Mouse (Mus musculus): ENCODE measurements around the gene Coro2b. TPM values are rescaled to one million over a fixed set of nuclear protein-coding genes. Genes with fewer than 3 reads are reported as not detected.

Coro2b gene
- polyA plus RNA-seq, 1 experiment from 2014 or later, result 11.0 TPM

DNA sequence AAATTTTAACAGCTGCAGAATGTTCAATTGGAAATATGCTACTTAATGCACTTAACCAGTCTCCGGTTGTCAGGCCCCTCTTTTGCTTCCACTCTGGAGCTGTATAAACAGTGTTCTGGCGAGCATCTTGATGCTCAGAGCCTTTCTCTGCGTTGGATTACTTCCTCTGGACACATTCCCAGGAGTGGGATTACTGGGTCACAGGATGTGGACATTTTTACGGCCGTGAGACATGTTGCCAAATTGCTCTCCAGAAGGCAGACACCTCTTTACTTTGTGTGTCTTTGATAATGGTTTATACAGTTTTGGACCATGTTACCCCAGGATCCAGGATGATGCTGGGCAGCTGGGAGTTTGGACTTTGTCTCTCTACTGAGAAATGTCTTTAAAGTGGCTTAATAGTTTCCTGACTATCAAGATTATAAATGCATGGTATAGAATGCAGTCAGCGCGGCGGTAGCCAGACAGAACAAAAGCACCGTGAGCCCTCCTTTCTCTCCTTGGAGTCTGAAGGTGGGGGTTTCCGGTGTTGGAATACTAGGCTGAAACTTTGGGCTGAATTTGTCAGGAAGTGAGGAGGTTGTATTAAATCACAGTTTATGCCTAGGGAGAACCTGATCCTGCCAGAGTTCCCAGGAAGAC is 23.2 kb downstream of the Coro2b start:
- H3K9ac ChIP-seq (ENCODE audit: low read depth, low read length), result no peak overlapping the region
- H3K27me3 ChIP-seq (ENCODE audit: insufficient read depth, low read length), result no peaks in the 10 kb centered on the region
- WGBS, result 9% methylated on average over 10 of the region's 10 CpGs
- H3K9me3 ChIP-seq (replicated peaks; ENCODE audit: low read length), result no peaks in the 10 kb centered on the region
- H3K27ac ChIP-seq, result peak overlapping the region; percentile 68
- H3K4me3 ChIP-seq (replicated peaks; ENCODE audit: low read depth, low read length), result no peak overlapping the region
- H3K36me3 ChIP-seq (ENCODE audit: insufficient read depth, low read length), result no peaks in the 10 kb centered on the region
- no peak for TF ChIP-seq CTCF (IDR thresholded peaks at IDR 0.05; ENCODE audit: low read depth)
- ATAC-seq (replicated peaks; ENCODE audit: low FRiP score, low read depth) (no peak; the same call in 1 of the 2 replicates), DNase-seq (ENCODE audit: low spot score) (peak; percentile 94)
- H3K4me2 ChIP-seq (ENCODE audit: low read length), result no peak overlapping the region
- peaks cover 10% of the 10 kb centered on the region; the same call in 1 of the 2 replicates for H3K4me1 ChIP-seq (replicated peaks; ENCODE audit: insufficient read depth, low read length)

DNA sequence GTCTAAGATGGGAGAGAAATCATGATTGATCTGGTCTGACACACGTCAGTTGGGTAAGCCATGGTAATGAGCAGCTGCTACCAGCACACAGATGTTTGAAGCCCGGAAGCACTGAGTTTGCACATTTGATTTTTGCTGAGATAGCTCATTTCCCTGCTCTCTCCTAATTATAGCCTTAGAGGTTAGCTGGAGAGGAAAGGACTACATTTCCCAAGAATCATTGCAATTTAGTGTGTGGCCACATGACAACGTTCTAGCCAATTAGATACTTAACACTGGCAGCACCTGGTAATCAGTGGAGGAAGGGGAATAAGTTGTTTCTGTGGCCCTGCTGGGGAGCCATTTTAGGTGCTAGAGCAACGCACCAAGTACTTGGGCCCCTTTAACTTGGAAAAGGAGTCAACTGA is 26.3 kb downstream of the Coro2b start:
- peaks cover 15% of the 10 kb centered on the region for H3K4me1 ChIP-seq (replicated peaks; ENCODE audit: insufficient read depth, low read length)
- 50% methylated on average over 4 of the region's 4 CpGs for WGBS
- no peaks in the 10 kb centered on the region for H3K9me3 ChIP-seq (replicated peaks; ENCODE audit: low read length)
- no peaks in the 10 kb centered on the region for H3K36me3 ChIP-seq (ENCODE audit: insufficient read depth, low read length)
- DNase-seq (ENCODE audit: low spot score) (peak; percentile 75), ATAC-seq (replicated peaks; ENCODE audit: low FRiP score, low read depth) (peak; percentile 69)
- H3K4me2 ChIP-seq (ENCODE audit: low read length), result no peak overlapping the region
- no peaks in the 10 kb centered on the region for H3K27me3 ChIP-seq (ENCODE audit: insufficient read depth, low read length)
- H3K9ac ChIP-seq (ENCODE audit: low read depth, low read length), result no peak overlapping the region
- no peak overlapping the region for H3K27ac ChIP-seq
- TF ChIP-seq CTCF (IDR thresholded peaks at IDR 0.05; ENCODE audit: low read depth), result no peak
- no peak overlapping the region for H3K4me3 ChIP-seq (replicated peaks; ENCODE audit: low read depth, low read length)

GRCm38 (mm10) chr9:62509617-62510016 is 27.2 kb downstream of the Coro2b start:
- DNase-seq (ENCODE audit: low spot score) (no peak), ATAC-seq (replicated peaks; ENCODE audit: low FRiP score, low read depth) (no peak)
- no peak overlapping the region for H3K9ac ChIP-seq (ENCODE audit: low read depth, low read length)
- no peaks in the 10 kb centered on the region for H3K9me3 ChIP-seq (replicated peaks; ENCODE audit: low read length)
- H3K36me3 ChIP-seq (ENCODE audit: insufficient read depth, low read length), result no peaks in the 10 kb centered on the region
- no peak overlapping the region for H3K4me2 ChIP-seq (ENCODE audit: low read length)
- H3K27me3 ChIP-seq (ENCODE audit: insufficient read depth, low read length), result no peaks in the 10 kb centered on the region
- no peak overlapping the region for H3K27ac ChIP-seq
- peaks cover 18% of the 10 kb centered on the region for H3K4me1 ChIP-seq (replicated peaks; ENCODE audit: insufficient read depth, low read length)
- no peak overlapping the region for H3K4me3 ChIP-seq (replicated peaks; ENCODE audit: low read depth, low read length)
- WGBS, result 87% methylated on average over 6 of the region's 6 CpGs
- TF ChIP-seq CTCF (IDR thresholded peaks at IDR 0.05; ENCODE audit: low read depth), result no peak

DNA sequence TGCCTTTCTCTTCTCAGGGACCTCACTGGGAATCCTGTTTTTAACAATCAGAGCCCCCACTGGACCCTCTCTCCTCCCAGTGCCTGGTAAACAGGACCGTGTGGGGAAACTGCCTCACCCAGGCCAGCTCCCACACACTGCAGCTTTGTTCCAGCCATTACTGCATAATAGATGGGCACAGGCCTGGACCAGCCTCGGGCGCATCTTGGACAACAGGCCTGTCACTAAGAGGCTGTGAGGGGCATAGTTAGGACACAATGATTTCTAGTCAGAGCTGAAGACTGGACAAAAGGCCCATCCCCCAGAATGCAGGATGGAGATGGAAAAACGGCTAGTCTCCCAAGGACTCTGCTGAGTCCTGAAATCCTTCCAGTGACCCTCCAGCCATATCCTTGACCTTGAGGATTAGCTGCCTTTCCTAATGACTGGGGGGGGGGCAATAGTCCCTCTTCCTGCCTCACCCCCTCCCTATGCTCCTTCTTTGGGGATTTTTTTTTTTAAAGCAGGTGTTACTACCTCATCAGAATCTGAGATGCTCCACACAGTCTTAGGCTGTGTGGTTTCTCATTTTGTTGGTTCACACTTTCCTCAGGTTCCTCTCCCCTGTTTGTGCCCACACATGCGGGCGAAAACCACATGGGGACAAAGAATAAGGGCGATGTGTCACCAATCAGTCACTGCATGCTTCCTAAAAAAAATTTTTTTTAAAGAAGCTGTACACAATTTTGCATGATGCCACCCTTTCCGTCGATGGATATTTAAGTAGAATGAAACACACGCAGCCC is 27.9 kb downstream of the Coro2b start:
- ATAC-seq (replicated peaks; ENCODE audit: low FRiP score, low read depth) (no peak), DNase-seq (ENCODE audit: low spot score) (no peak)
- Histone ChIP-seq H3K4me1 (replicated peaks; ENCODE audit: insufficient read depth, low read length) (peaks cover 11% of the 10 kb centered on the region), H3K4me3 (replicated peaks; ENCODE audit: low read depth, low read length) (no peak overlapping the region), H3K9me3 (replicated peaks; ENCODE audit: low read length) (no peaks in the 10 kb centered on the region), H3K27me3 (ENCODE audit: insufficient read depth, low read length) (no peaks in the 10 kb centered on the region), H3K4me2 (ENCODE audit: low read length) (no peak overlapping the region), H3K36me3 (ENCODE audit: insufficient read depth, low read length) (no peaks in the 10 kb centered on the region), H3K27ac (no peak overlapping the region), H3K9ac (ENCODE audit: low read depth, low read length) (no peak overlapping the region)
- no peak for TF ChIP-seq CTCF (IDR thresholded peaks at IDR 0.05; ENCODE audit: low read depth)
- WGBS, result 71% methylated on average over 10 of the region's 10 CpGs

DNA sequence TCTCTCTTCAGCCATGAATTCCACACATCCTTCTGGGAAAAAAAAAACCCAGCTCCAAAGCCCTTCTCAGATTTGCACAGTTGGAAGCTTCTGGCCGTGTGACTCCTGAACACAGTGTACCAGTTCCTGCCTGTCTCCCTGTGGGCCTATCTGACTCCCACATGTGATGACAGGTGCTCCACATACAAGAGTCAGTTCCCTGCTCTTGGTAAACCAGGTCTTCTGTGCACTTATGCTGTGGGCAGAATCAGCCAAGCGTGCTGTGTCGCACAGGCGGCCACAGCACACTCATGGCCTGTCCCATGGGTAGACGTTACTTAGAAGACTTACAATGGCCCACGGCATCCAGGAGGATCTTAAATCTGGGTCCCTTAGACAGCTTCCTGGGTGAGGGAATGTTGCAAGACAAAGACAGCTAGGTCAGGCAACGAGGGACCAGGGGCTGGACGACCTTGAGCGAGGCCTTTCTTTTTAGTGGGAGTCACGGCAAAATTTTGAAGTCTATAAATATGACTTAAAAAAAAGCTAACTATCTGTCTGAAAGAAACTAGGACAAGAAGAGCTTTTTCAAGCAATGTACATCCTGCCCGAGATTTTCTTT is 30.3 kb downstream of the Coro2b start:
- H3K9ac ChIP-seq (ENCODE audit: low read depth, low read length), result no peak overlapping the region
- no peak overlapping the region for H3K4me3 ChIP-seq (replicated peaks; ENCODE audit: low read depth, low read length)
- no peak for TF ChIP-seq CTCF (IDR thresholded peaks at IDR 0.05; ENCODE audit: low read depth)
- no peaks in the 10 kb centered on the region for H3K27me3 ChIP-seq (ENCODE audit: insufficient read depth, low read length)
- no peak for ATAC-seq (replicated peaks; ENCODE audit: low FRiP score, low read depth)
- WGBS, result 63% methylated on average over 11 of the region's 11 CpGs
- peaks cover 7% of the 10 kb centered on the region for H3K4me1 ChIP-seq (replicated peaks; ENCODE audit: insufficient read depth, low read length)
- no peaks in the 10 kb centered on the region for H3K36me3 ChIP-seq (ENCODE audit: insufficient read depth, low read length)
- no peak overlapping the region for H3K4me2 ChIP-seq (ENCODE audit: low read length)
- H3K9me3 ChIP-seq (replicated peaks; ENCODE audit: low read length), result no peaks in the 10 kb centered on the region
- H3K27ac ChIP-seq, result 0 out of 2 replicates have a peak overlapping the region, but pooled peaks have one; percentile 5
- no peak for DNase-seq (ENCODE audit: low spot score)

DNA sequence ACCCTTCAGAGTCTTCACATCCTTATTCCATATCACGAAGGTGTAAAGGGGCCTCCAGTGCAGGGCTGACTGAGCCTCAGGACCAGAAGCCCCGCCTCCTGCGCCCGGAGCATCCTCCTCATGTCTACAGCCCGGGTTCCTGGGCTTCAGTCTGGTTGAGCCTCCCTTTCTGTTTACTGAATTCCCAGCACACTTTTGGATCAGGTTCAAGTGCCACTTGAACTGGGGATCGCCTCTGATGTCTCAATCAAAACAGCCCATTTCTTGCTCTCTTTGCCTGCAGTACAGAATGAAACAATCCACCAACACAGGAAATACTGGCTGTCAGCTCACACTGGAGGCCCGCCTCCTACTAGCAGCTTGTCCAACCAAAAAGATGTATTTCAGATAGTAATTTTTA is 32.7 kb downstream of the Coro2b start:
- H3K36me3 ChIP-seq (ENCODE audit: insufficient read depth, low read length), result no peaks in the 10 kb centered on the region
- H3K27ac ChIP-seq, result no peak overlapping the region
- H3K4me1 ChIP-seq (replicated peaks; ENCODE audit: insufficient read depth, low read length), result peaks cover 7% of the 10 kb centered on the region; the same call in 1 of the 2 replicates
- ATAC-seq (replicated peaks; ENCODE audit: low FRiP score, low read depth) (no peak), DNase-seq (ENCODE audit: low spot score) (peak; percentile 44)
- 49% methylated on average over 7 of the region's 7 CpGs for WGBS
- no peak overlapping the region for H3K9ac ChIP-seq (ENCODE audit: low read depth, low read length)
- no peak for TF ChIP-seq CTCF (IDR thresholded peaks at IDR 0.05; ENCODE audit: low read depth)
- H3K9me3 ChIP-seq (replicated peaks; ENCODE audit: low read length), result no peaks in the 10 kb centered on the region
- no peak overlapping the region for H3K4me2 ChIP-seq (ENCODE audit: low read length)
- no peak overlapping the region for H3K4me3 ChIP-seq (replicated peaks; ENCODE audit: low read depth, low read length)
- no peaks in the 10 kb centered on the region for H3K27me3 ChIP-seq (ENCODE audit: insufficient read depth, low read length)
